Mouse (Mus musculus) subcutaneous adipose tissue, adult 2 months (tissue): ENCODE measurements around the gene Rgs2. TPM values are rescaled to one million over a fixed set of nuclear protein-coding genes. Genes with fewer than 3 reads are reported as not detected.

Source experiments
- polyA plus RNA-seq: library from polyadenylated mRNA; depleted of rRNA; stranded (reverse); fragments of >200 nt; gene quantifications from 2 replicates; pipeline ENCODE4 v1.2.3, GENCODE M21; 2012; ENCODE audit warnings: low replicate concordance; rRNA removed

The Rgs2 gene
- 3.9 and 19.3 TPM in 2 replicates for polyA plus RNA-seq

GRCm38 (mm10) chr1:144003904-144004740 lies at the start of gene Rgs2:
Rgs2 (minus strand) TSS chr1:144004161.

Other genes starting within 250 kb of the Rgs2 start
- 2.1 and 4.3 TPM in 2 replicates for gene Trove2, start 227.1 kb downstream of the Rgs2 start, polyA plus RNA-seq
- 2.2 and 4.3 TPM in 2 replicates for gene Uchl5, start 226.9 kb downstream of the Rgs2 start, polyA plus RNA-seq
- not detected in 2 replicates for gene Rgs13, start 173.2 kb upstream of the Rgs2 start, polyA plus RNA-seq
- gene Rgs1, start 245.1 kb upstream of the Rgs2 start, polyA plus RNA-seq, result 0.34 and 0.68 TPM in 2 replicates